Mouse (Mus musculus) CH12F3 (cell line): ENCODE data around the gene Snip1.

ENCODE experiments used
- in situ Hi-C: fragments of 300-500 bp; cut with MboI; formaldehyde crosslinking; loops from 2 replicates; pipeline ENCODE4 v1.14.3; 2020; ENCODE audit warnings: low sequenced_read_pairs

Gene Snip1

DNA sequence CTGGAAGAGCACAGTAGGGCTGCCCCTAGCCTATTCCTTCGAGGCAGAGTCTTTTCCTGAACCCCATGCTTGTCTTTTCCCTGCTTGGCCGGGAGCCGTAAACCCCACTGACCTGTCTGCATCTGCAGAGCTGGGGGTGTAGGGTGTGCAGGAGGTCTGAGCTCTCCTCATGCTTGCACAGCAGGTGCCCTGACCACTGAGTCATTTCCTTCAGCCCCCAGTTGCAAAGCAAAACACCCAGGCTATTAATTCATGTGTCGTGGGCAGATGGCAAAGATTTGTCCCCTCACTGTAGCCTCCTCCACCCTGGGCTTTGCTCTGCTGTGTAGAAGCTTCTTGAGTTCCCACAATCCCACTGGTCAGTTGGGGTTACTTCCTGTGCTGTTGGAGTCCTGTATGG is 30.9 kb downstream of the Snip1 start:
- in situ Hi-C loops = no loop called here

DNA sequence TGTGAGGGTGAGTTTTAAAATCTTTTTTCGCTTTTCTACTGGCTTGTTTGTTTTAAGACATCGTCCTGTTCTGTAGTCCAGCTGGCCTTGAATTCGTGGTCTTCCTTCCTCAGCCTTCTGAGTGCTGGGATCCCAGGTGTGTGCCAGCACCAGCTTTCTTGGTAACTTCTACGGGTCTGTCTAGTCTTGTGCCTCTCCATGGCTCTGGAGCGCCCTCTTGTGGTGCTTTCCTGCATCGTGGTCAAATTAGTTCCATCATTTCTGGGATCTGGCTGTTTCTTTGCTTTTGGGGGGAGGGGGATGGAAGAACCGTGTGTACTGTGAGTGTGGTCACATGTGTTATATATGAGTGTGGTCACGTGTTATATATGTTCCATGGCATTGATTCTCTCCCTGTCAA is 33.0 kb downstream of the Snip1 start:
- in situ Hi-C loops = no loop called here

DNA sequence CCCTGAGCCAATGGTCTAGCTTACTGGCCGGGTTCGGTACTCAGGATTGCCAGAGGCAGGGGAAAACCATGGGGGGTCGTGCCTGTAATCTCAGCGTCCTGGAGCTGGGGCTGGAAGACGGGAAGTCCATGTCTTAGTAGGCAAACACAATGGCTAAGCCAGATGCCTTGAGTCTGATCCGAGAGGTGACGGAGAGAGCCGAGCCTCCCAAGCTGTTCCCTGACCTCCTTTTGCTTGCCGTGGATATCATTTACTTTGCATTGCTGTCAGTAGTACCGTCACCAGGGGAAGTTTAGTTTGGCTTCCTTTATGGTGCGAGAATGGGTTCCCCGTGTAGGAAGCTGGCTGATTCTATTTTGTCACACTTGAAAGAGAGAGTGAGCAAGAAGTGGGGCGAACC is 34.9 kb downstream of the Snip1 start:
- in situ Hi-C loops = no loop called here

DNA sequence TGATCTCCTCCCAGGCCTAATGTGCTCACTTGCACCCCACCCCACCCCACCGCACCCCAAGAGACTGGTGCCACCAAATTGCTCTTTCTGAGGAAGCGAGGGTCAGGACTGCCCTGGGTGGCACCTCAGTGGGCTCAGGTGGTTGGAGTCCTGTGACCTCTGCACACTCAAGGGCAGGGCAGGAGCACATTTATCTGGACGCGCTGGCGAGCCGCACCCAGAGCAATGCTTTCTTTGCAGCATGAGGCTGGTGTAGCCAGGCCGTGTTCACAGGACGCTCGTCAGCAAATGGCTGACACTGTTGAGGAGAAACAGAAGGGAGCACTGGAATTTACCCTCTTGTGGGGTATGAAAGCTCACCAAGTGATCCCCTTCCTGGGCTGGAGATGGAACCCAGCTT is 38.9 kb downstream of the Snip1 start:
- in situ Hi-C loops = no loop called here

DNA sequence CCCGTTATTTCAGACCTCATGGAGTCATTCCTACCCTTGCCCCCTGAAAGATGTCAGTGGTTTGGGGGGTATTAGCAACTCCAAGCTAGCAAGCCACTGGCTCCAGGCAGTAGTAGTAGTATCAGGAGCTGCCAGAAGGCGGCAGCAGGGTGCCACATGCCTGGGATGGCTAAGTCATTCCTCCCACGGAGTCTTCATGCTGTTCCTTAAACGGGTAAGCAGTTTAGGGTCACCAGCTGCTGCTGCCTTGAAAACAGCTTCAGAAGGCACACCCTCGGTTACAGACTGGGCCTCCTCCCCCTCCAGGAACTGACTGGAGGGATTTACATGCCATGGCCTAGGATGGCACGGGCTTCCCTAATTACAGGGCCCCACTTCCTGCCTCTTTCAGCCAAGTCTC is 48.2 kb downstream of the Snip1 start:
- in situ Hi-C loops = no loop called here

DNA sequence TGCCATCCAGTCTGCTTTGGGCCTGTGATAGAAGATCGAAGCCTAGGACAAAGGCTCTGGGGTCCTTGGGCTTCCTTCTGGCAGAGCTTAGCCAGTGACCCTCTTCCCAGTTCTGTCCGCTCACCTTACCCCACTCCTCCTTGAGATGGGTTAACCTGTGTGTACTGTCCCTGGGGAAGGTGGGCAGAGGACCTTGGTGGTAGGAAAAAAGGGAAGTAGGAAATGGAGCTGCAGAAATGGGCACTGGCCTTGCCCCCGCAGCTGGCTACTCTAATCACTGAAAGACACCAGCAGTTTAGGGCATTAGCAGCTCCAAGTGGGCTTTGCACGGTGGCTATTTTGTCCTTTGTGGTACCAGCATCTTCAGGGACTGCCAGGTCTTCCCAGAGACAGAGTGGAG is 48.6 kb downstream of the Snip1 start:
- in situ Hi-C loops = no loop called here

DNA sequence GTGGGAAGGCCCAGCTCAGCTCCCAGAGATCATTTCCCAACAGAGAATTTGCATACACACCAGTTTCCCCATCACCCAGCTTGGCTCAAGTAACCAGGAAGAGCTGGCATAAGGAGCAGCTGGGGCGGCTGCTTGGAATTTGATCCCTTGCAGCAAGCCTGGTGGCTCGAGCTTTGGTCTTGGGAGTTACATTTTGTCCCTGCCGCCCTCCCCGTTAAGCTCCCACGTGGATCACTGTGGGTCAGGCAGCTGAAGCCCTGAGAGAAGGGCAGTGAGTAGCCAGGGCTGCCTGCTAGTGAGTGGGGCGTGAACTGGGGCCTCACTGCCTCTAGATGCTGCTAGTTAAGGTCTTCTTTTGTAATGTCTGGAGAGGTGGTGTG is 49.2 kb downstream of the Snip1 start:
- in situ Hi-C loops = no loop called here

DNA sequence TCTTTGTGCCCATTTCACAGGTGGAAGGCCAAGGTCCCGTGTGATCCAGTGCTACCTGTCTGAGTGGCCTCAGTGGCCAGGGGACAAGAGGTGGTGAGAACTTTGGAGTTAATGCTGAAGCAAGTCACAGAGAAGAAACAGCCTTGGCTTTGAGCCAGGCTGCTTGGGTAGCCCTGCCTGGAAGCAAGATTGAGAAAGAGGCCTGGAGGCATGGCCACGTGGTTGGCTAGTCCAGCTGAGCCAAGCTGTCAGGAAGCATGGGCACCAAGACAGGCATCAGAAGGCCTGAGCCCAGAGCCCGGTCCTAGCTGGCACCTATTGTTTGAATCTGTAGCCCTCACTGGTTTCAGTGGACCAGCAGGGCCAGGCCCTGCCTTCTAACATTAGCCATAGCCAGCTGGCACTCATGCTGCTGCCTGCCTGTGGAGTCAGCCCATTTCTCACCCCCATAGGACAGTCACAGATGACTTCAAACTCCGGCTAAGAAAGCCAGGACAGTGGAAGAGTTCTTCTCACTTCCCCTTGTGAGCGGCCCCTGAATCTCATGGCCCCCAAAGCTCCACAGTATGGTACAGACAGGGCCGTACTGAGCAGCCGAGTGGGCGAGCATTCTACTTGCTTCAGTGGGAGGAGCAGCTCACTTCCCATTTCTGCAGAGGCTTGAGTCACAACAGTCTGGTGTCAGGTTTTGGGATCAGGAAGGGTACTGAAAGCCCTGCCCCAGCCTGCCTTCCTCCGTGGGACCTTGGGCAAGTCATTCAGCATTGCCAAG is 49.8 kb downstream of the Snip1 start:
- in situ Hi-C loops = no loop called here

DNA sequence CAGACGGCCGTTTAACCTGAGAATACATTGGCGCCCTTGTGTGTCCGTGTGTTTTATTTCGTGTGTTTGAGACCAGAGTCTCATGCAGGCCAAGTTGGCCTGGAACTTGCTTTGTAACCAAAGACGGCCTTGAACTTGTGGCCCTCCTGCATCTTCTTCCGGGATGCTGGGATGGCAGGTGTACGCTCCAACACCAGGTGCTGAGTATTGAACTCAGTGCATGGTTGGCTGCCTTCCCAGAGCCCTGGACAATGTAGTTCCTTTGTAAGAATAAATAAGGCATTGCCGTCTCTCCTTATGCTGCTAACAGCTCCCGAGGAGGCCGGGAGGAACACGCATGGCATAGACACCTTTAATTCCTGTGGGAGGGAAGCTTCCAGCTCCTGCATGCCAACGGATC is 50.5 kb downstream of the Snip1 start:
- in situ Hi-C loops = no loop called here

DNA sequence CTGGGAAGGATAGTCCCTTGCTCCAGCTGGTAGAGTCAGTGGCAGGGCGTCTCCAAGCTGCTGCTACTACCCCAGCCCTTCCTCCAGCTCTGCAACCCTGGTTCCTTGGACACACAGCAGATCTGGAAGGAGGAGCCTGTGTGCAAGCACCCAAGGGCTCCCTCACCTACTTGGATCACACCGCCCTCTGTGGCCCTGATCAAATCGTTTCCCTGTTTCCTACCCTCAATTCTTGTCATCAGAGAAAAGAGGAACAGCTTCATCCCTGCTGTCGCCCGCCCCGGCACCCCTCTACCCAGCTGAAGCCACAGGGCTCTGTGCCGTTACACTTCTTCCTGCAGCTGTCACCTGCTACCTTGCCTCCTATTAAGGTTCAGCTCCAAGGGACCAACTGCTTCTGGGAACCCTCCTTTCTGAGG is 51.4 kb downstream of the Snip1 start:
- in situ Hi-C loops = no loop called here

DNA sequence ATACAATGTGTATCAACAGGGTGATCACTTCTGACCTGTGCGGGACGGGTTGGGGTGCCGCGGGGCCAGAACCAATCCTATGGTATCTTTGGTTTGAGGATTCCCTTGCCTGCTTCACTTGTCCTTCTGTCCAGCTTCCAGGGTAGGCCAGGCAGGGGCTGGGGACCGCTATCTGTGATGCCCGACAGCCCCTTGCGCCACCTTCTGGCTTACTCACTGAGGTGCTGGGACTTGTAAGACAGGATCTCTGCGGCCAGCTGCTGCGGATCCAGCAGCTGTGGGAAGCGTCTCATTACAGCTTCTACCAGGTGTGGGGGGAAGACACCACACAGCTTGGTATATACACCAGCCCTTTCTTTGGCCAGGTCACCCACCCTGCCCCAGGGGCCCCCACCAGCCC is 52.6 kb downstream of the Snip1 start:
- in situ Hi-C loops = no loop called here

DNA sequence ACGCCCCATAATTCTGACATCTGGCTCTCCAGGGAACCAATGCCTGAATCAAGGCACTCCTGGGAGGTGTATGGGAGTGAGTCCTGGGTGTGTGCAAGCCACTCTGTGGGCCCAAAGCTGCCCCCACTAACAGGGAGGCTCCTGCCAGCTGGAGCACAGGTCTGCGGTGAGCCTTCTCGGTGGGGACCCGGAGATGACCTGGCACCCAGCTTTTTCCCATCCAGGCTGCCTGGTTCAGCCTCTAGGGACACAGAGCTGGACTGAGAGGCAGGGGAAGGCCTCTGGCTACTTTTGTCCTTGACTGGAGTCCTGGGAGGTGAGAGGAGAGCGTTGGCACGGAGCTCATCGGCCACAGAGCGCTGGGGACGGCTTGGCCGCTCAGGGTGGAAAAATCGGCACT is 53.2 kb downstream of the Snip1 start:
- in situ Hi-C loops = no loop called here

DNA sequence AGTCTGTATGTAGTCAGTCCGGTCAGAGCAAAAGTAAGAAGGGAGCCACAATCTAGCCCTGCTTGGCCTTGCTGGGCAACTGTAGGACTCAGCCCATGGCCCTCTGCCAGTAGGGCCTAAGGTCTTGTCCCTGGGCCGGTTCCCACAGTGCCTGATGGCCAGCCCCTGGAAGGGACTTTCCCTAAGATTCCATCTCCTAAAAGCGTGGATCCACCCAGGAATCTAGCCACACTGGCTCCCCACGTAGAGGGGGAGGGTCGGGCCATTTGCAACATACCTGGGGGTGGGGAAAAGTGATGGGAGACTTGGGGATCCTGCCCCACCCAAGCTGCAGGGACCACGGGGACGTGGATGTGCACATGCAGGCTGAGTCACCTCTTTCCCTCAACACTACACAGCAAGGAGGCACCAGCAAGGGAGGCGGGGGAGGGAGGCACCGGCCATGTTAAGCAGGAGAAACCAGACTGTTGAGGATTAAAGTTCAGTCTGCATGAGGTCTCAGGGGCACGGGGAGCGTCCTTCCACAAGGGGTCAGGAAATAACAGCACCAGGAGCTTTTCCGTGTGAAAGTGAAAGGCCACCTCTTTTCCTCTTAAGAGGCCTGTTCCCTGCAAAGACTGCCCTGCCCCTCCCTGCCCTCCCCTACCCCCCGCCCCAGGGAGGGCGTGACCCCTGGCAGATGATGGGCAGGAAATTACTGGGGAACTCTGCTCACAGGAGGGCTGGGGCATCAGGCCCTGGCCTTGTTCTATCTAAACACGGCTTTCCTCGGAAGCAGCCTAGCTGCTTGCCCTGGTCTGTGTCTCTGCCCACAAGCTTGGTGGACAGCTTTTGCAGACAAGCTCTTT is 56.2 kb downstream of the Snip1 start:
- in situ Hi-C loops = no loop called here

DNA sequence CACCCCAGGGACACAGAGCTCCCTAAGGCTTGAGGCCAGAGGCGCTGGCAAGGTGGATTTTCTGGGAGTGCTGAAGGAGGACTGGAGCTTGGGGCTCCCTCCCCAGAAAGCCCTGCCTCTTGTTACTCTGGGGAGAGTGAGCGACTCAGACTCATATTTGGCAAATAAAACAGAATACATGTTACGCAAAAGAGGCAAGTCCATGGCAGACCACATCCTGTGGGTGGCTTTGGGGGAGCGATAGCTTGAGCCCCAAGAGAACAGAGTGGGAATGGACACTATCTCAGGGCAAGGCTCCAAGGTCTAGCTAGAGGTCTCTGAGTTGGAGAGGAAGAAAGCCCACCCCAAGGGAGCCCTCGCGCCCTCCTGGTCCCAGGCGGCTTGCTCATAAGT is 56.8 kb downstream of the Snip1 start:
- in situ Hi-C loops = no loop called here
